Mouse (Mus musculus) cerebellum, adult 2 months (tissue): Measurements from ENCODE around the gene Nosip. TPM values are rescaled to one million over a fixed set of nuclear protein-coding genes. Genes with fewer than 3 reads are reported as not detected.
"Not testable (repeated sequence)": the region's sequence is repeated elsewhere in the genome, so short reads cannot be mapped to it uniquely, and the experiment has no call there.

Experiments used
- DNase-seq, 2 experiments: peaks; one replicate each; pipeline ENCODE4 v3.0.0; 2021
- H3K27ac ChIP-seq: fragments of 200-500 bp; 2 replicates; pipeline ENCODE4 v1.5.1; 2012; ENCODE audit warnings: low read length, control low read depth, inconsistent platforms; ENCODE audit not compliant: insufficient read depth
- H3K27me3 ChIP-seq: fragments of 200-500 bp; 2 replicates; pipeline ENCODE4 v1.6.1; 2012; ENCODE audit warnings: inconsistent platforms, mild to moderate bottlenecking, low read length, moderate library complexity; ENCODE audit not compliant: control insufficient read depth, insufficient read depth
- H3K4me1 ChIP-seq: fragments of 200-500 bp; 2 replicates; pipeline ENCODE4 v1.6.1; 2011; ENCODE audit warnings: low read length; ENCODE audit not compliant: control insufficient read depth, insufficient read depth
- H3K4me3 ChIP-seq: fragments of 200-500 bp; replicated peaks from 2 replicates; pipeline ENCODE3; 2011; ENCODE audit warnings: mild to moderate bottlenecking, low read depth, low read length, control low read depth; ENCODE audit not compliant: insufficient read depth
- CTCF ChIP-seq: fragments of 200-500 bp; IDR thresholded peaks from 2 replicates; pipeline ENCODE4 v1.5.1; 2011; ENCODE audit warnings: low read depth, mild to moderate bottlenecking, control low read depth, low read length, moderate library complexity, borderline replicate concordance; ENCODE audit not compliant: insufficient read depth
- POLR2A ChIP-seq: fragments of 200-500 bp; IDR thresholded peaks from 2 replicates; pipeline ENCODE4 v1.6.1; 2011; ENCODE audit warnings: low read length, control low read depth, borderline replicate concordance; ENCODE audit not compliant: insufficient read depth
- WGBS: fragments of 180-500 bp; shearing (Covaris S2); methylation state at CpG from one replicate; pipeline ENCODE4 v1.1.7; 2018; 5-methylcytosine and 5-hydroxymethylcytosine counted together
- polyA plus RNA-seq: library from polyadenylated mRNA; depleted of rRNA; stranded (reverse); fragments of >200 nt; gene quantifications from 2 replicates; pipeline ENCODE4 v1.2.3, GENCODE M21; 2012

The Nosip gene
- polyA plus RNA-seq, 1 experiment: 106 TPM

GRCm38 (mm10) chr7:45091001-45091990 is 29.1 kb downstream of the Nosip start:
- no peak overlapping the region for H3K27ac ChIP-seq
- 22% methylated on average over 35 of the region's 35 CpGs for WGBS
- no peak for TF ChIP-seq CTCF
- TF ChIP-seq POLR2A: no peak

GRCm38 (mm10) chr7:45092048-45092447 is 29.8 kb downstream of the Nosip start, which contains the start of gene Rcn3:
Gene Rcn3 (minus strand): TSS chr7:45092221.
- Histone ChIP-seq H3K4me1 (no peaks in the 10 kb centered on the region), H3K4me3 (peak within 1 kb of the TSS; percentile 34), H3K27me3 (no peaks in the 10 kb centered on the region; the same call in 1 of the 2 replicates), H3K27ac (no peak within 1 kb of the TSS)
- under 1% methylated on average over 16 of the region's 16 CpGs for WGBS
- peak in 1 of 2 experiments; percentile 26 for DNase-seq
- TF ChIP-seq CTCF (no peak), POLR2A (no peak)

More at GRCm38 (mm10) chr7:45091001-45091990, 29.1 kb downstream of the Nosip start:
- no peak for DNase-seq
- Histone ChIP-seq H3K4me3 (no peak overlapping the region), H3K27me3 (no peaks in the 10 kb centered on the region; the same call in 1 of the 2 replicates), H3K4me1 (no peaks in the 10 kb centered on the region)

GRCm38 (mm10) chr7:45092828-45093515 is 30.7 kb downstream of the Nosip start:
- 70% methylated on average over 12 of the region's 12 CpGs for WGBS
- TF ChIP-seq POLR2A (no peak), CTCF (no peak)

GRCm38 (mm10) chr7:45093516-45093905 is 31.3 kb downstream of the Nosip start:
- no peak for DNase-seq
- no peak for TF ChIP-seq CTCF
- TF ChIP-seq POLR2A: no peak
- Histone ChIP-seq H3K27me3 (no peaks in the 10 kb centered on the region; the same call in 1 of the 2 replicates), H3K4me3 (no peak overlapping the region), H3K4me1 (no peaks in the 10 kb centered on the region), H3K27ac (no peak overlapping the region)
- WGBS: 40% methylated on average over 17 of the region's 18 CpGs

More at GRCm38 (mm10) chr7:45092828-45093515, 30.7 kb downstream of the Nosip start:
- Histone ChIP-seq H3K4me3 (no peak overlapping the region), H3K27ac (no peak overlapping the region), H3K4me1 (no peaks in the 10 kb centered on the region), H3K27me3 (no peaks in the 10 kb centered on the region; the same call in 1 of the 2 replicates)
- DNase-seq: no peak

GRCm38 (mm10) chr7:45094121-45094520 is 31.9 kb downstream of the Nosip start:
- H3K4me1 ChIP-seq: no peaks in the 10 kb centered on the region
- no peak for DNase-seq
- H3K4me3 ChIP-seq: no peak overlapping the region
- 82% methylated on average over 7 of the region's 7 CpGs for WGBS
- no peaks in the 10 kb centered on the region; the same call in 1 of the 2 replicates for H3K27me3 ChIP-seq
- TF ChIP-seq CTCF: no peak
- no peak for TF ChIP-seq POLR2A
- no peak overlapping the region for H3K27ac ChIP-seq

- DNase-seq: no peak
- no peaks in the 10 kb centered on the region for H3K4me1 ChIP-seq
- no peaks in the 10 kb centered on the region; the same call in 1 of the 2 replicates for H3K27me3 ChIP-seq
- H3K27ac ChIP-seq: no peak overlapping the region
- 78% methylated on average over 6 of the region's 6 CpGs for WGBS
- TF ChIP-seq POLR2A (no peak), CTCF (no peak)
- no peak overlapping the region for H3K4me3 ChIP-seq
Measured at GRCm38 (mm10) chr7:45095367-45095766, 33.1 kb downstream of the Nosip start.

GRCm38 (mm10) chr7:45095965-45096364 is 33.7 kb downstream of the Nosip start:
- H3K4me3 ChIP-seq, H3K27me3 ChIP-seq, H3K27ac ChIP-seq, H3K4me1 ChIP-seq, DNase-seq: not testable (repeated sequence)
- WGBS: 94% methylated on average over 14 of the region's 14 CpGs
